Mouse (Mus musculus) telencephalon, adult 2 months (tissue): ENCODE results near the gene Trib3.

Experiments used
- DNase-seq: peaks from one replicate; pipeline ENCODE4 v3.0.0-alpha.2; 2011; ENCODE audit warnings: low read depth, low spot score

The Trib3 gene

DNA sequence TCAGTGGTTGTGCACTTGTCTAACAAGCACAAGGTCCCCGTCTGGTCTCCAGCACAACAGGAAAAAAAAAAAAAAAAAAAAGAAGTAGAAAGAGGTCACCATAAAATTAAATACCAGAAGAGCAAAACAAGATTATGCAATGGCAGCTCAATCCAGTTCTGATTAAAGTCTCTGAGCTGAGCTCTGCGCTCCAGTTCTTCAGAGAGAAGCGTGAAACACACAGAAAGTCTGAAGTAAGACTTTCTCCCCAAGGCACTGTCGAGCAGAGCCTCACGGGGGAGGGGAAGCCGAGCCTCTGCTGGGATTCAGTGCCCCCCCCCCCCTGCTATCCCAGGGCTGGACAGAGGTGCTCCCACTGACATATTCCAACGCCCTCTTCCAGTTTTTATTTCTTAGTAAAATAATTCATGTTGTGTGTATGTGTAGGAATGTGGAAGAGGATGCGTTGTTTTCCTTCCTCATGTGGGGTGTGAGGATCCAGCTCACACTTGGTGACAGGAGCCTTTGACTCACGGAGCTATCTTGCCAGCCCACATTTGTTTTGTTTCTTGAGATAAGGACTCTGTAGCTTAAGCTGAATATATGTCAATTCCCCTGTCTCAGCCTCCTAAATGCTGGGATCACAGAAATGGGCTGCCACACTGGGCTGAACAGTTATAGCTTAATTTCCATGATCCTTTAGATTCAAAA lies 3.1 kb upstream of the Trib3 start:
- DNase-seq, result no peak

DNA sequence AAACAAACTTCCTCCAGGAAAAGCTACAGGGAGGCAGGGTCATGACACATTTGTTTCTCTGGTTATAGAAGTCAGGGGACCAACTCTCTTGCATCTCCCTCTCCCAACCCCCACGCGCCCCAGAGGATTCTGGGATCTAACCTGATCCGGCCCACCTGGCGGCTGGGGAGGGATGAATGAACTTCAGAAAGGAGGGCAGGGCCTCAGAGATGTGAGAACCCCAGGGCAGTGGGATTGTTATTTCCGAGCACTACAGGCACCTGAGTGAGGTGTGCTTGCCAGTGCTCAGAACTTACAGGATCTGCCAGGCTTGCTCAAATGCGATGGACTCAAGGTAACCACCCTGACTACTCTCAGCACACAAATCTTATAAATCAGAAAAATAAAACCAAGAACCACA lies 1.6 kb upstream of the Trib3 start:
- DNase-seq, result no peak

DNA sequence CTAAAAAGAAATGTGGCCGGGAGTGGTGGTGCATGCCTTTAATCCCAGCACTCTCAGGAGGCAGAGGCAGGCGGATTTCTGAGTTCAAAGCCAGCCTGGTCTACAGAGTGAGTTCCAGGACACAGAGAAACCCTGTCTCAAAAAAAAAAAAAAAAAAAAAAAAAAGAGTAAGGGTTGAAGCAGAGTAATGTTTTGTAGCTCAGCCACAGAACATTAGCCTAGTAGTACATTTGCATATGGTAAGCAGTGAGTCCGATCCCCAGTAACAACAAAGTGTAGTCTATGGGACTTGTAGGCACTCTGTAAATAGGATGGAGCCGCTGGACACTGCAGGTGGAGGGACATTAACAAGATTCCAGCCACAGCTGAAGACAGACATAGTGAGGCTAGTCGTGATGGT lies 1.1 kb upstream of the Trib3 start:
- no peak for DNase-seq

DNA sequence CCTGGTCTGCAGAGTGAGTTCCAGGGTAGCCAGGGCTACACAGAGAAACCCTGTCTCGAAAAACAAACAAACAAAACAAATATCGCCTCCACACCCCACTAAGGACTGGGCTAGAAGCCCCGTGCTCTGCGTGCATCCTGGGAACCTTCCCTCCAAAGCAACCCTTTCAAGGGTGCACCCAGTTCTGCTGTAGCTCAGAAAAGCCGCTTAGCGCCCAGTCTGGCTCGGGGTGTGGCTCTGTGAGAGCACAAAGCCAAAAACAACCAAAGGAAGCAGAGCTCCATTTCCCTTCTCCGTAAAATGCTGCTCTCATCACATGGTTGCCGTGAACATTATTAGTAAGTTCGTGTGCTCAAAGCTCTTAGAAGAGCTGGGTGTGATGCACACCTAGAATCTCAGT lies 529 bp upstream of the Trib3 start:
- no peak for DNase-seq

DNA sequence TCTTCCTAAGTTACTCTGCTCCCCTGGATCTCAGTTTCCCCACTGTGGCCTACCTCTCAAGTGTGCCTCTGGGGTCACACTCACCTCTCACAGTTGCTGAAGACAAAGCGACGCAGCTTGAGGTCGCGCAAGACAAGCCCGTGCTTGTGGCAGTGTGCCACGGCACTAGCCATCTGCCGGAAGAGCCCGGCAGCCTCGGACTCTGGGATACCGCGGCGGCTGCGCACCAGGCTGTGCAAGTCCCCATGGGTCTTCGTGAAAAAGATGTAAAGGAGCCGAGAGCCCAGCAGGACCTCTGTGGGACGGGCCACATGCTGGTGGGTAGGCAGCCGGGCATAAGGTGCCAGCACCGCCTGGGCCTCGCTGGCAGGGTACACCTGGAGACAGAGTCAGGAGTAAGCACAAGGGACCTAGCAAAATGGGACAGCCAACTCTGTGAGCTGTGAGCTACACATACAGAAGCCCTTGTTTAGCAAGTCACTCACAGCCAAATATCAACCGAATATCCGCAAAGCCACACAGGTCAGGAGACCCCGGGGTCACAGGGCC lies 4.1 kb downstream of the Trib3 start:
- DNase-seq, result no peak

GRCm38 (mm10) chr2:152338319-152338718 lies 5.5 kb downstream of the Trib3 start:
- DNase-seq, result no peak

DNA sequence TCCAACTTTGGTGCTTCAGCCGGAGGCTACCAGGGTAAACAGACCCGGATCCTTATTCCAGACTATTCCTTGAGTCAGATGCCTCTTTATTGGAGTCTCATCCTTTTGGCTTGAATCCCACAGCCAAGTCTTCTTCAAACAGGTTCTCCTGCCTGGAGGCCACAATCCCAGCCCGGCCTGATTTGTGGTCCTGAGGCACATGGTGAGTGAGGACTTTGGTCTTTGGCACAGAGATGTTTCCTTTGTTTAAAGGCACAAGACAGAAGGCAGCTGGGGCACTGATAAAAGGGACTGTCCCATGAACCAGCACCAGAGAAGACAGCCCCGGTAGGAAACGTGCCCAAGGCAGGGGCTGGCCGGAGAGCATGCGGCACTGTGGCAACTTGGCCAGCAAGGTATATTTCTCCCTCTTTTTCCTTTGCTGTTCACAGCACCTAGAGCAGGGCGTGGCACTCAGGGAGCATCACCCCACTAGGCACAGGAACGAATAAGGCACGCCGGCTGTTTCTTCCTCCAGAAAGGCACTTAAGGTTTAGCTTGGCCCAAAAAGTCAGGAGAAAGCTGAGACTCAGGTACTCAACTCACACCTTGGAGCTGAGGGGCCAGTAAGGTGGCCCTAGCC lies 6.1 kb downstream of the Trib3 start:
- no peak for DNase-seq

- DNase-seq, result no peak
Measured at GRCm38 (mm10) chr2:152336856-152337255, 7.0 kb downstream of the Trib3 start.

GRCm38 (mm10) chr2:152335289-152335820 lies 8.5 kb downstream of the Trib3 start:
- DNase-seq, result no peak

GRCm38 (mm10) chr2:152333345-152334006 lies 10.4 kb downstream of the Trib3 start:
- no peak for DNase-seq

GRCm38 (mm10) chr2:152332101-152332825 lies 11.6 kb downstream of the Trib3 start, which contains the start of gene Rbck1:
Gene Rbck1, minus strand, starts transcription at chr2:152332653.
- DNase-seq, result peak; percentile 89

- DNase-seq, result no peak
Measured at GRCm38 (mm10) chr2:152330858-152331423, 12.9 kb downstream of the Trib3 start.

GRCm38 (mm10) chr2:152327980-152328379 lies 15.9 kb downstream of the Trib3 start:
- DNase-seq, result no peak

- DNase-seq, result no peak
Measured at GRCm38 (mm10) chr2:152326654-152327053, 17.2 kb downstream of the Trib3 start.

DNA sequence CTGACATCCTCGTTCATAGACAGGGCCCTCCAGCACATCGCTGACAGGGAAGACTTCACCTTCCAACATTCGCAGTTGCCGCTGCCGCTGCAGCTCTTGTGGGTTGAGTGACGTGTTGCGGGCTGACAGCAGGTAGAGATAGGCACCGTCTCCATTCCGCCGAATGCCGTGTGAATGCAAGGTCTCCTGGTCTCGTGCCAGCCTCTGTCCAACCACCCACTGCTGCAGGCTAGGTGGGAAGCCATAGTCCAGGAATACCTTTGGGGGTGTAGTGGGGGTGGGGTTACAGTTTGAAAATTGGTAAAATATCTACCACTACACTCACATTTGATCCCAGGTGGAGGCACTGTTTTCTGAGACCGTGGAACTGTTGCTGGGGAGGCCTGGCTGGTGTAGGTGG lies 17.7 kb downstream of the Trib3 start:
- no peak for DNase-seq

GRCm38 (mm10) chr2:152324842-152325241 lies 19.0 kb downstream of the Trib3 start:
- DNase-seq, result no peak

DNA sequence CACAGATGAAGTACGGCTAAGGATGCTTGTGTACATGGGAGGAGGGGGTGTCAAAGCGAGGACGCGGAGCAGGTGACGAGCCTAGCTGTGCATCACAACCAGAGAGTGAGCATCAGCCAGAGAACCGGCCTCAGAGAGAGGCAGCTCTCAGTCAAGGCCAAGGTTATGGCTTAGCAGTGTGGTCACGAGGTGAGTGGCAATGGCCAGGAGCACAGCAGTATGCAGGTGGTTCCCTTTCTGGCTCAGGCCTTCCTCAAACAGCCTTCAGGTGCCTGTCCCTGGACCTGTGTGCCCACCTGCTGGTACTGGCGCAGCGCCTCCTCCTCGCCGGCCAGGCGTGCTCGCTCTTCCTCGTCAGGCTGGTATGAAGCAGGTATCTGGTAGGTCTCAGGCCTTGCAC lies 19.9 kb downstream of the Trib3 start:
- no peak for DNase-seq

DNA sequence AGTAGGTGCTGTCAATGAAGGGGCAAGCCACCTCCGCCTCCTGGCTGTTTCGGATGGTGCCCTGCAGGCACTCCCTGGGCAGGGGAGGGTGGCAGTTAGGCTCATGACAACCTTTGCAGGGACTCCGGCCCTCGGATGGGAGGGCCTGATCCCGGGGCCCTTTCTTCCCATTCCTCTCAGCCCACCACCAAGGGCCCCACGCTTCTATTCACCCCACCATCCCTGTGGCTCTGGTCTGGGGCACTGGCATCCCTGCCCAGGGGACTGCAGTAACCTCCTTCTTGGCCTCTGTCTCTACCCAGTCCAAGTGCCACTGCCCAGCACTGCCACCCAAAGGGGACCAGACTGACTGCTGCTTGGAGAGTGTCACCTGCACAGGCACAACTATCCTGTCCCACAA lies 21.6 kb downstream of the Trib3 start:
- DNase-seq, result no peak

GRCm38 (mm10) chr2:152321558-152321957 lies 22.3 kb downstream of the Trib3 start:
- no peak for DNase-seq

- DNase-seq, result no peak
Measured at GRCm38 (mm10) chr2:152317054-152317453, 26.8 kb downstream of the Trib3 start.

DNA sequence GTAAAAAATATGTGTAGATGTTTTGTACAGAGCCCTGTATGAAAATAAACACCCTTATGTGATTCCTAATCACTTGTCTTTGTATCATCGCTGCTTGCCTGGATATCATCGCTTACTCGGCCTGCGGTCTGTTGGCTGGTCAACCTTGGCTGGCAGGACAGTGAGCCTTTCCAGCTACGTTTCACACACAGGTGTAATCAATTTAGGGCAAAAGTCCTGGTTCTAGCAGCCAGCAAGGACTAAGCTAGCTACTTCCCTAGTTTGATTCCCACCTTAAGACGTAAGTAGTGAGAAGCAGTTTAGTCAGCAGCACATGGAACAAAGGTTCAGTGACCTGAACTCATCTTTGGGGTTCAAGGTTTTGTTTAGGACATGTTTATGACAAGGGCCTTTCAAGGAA lies 29.9 kb downstream of the Trib3 start:
- DNase-seq, result no peak
